Mouse (Mus musculus): ENCODE measurements around the gene Atp10a. TPM values are rescaled to one million over a fixed set of nuclear protein-coding genes. Genes with fewer than 3 reads are reported as not detected.

Atp10a gene
- polyA plus RNA-seq, 1 experiment from 2014 or later, result 1.2 TPM

GRCm38 (mm10) chr7:58758396-58758795, 102.4 kb downstream of the Atp10a start:
- Histone ChIP-seq H3K9ac (no peak overlapping the region), H3K4me1 (peaks cover 18% of the 10 kb centered on the region), H3K27me3 (replicated peaks) (no peaks in the 10 kb centered on the region), H3K27ac (replicated peaks) (no peak overlapping the region), H3K9me3 (no peaks in the 10 kb centered on the region), H3K36me3 (no peaks in the 10 kb centered on the region), H3K4me3 (no peak overlapping the region), H3K4me2 (no peak overlapping the region)
- no peak for ATAC-seq (ENCODE audit: extremely low read depth, insufficient number of reproducible peaks, low FRiP score, low TSS enrichment)
- WGBS, result 77% methylated on average over 3 of the region's 3 CpGs

DNA sequence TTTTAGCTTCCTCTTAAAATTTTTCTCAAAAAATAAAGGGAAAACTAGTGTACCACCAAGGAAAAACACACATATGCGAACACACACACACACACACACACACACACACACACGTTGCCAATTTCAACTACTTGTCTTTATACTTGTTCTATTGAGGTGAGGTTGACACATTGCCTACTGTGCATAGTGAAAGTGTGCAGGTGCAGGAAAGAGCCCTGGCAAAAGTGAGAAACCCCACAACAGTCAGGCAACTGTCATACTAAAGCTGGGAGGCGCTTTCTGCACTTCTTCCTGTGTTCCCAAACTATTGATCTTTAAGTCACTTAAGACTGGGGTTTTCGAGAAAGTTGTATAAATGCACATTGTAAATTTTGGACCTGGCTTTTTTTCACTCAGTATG, 103.3 kb downstream of the Atp10a start:
- WGBS, result 81% methylated on average over 4 of the region's 4 CpGs
- no peak overlapping the region for H3K4me3 ChIP-seq

GRCm38 (mm10) chr7:58767257-58767656, 111.3 kb downstream of the Atp10a start:
- Histone ChIP-seq H3K27ac (replicated peaks) (no peak overlapping the region), H3K4me2 (no peak overlapping the region), H3K4me3 (no peak overlapping the region), H3K9me3 (no peaks in the 10 kb centered on the region), H3K4me1 (peaks cover 17% of the 10 kb centered on the region), H3K9ac (no peak overlapping the region), H3K27me3 (replicated peaks) (no peaks in the 10 kb centered on the region), H3K36me3 (no peaks in the 10 kb centered on the region)
- no peak for ATAC-seq (ENCODE audit: extremely low read depth, insufficient number of reproducible peaks, low FRiP score, low TSS enrichment)
- 62% methylated on average over 6 of the region's 6 CpGs for WGBS

More for the DNA sequence above, 103.3 kb downstream of the Atp10a start:
- ATAC-seq (ENCODE audit: extremely low read depth, insufficient number of reproducible peaks, low FRiP score, low TSS enrichment), result no peak
- Histone ChIP-seq H3K27me3 (replicated peaks) (no peaks in the 10 kb centered on the region), H3K4me2 (no peak overlapping the region), H3K9ac (no peak overlapping the region), H3K4me1 (peaks cover 19% of the 10 kb centered on the region), H3K36me3 (no peaks in the 10 kb centered on the region), H3K9me3 (no peaks in the 10 kb centered on the region), H3K27ac (replicated peaks) (no peak overlapping the region)

- Histone ChIP-seq H3K9me3 (no peaks in the 10 kb centered on the region), H3K4me2 (no peak overlapping the region), H3K27ac (replicated peaks) (no peak overlapping the region), H3K9ac (no peak overlapping the region), H3K4me3 (no peak overlapping the region), H3K27me3 (replicated peaks) (no peaks in the 10 kb centered on the region), H3K36me3 (no peaks in the 10 kb centered on the region), H3K4me1 (peaks cover 17% of the 10 kb centered on the region)
- 74% methylated on average over 2 of the region's 2 CpGs for WGBS
- ATAC-seq (ENCODE audit: extremely low read depth, insufficient number of reproducible peaks, low FRiP score, low TSS enrichment), result no peak
These were observed 112.3 kb downstream of the Atp10a start for GRCm38 (mm10) chr7:58768253-58768652.

DNA sequence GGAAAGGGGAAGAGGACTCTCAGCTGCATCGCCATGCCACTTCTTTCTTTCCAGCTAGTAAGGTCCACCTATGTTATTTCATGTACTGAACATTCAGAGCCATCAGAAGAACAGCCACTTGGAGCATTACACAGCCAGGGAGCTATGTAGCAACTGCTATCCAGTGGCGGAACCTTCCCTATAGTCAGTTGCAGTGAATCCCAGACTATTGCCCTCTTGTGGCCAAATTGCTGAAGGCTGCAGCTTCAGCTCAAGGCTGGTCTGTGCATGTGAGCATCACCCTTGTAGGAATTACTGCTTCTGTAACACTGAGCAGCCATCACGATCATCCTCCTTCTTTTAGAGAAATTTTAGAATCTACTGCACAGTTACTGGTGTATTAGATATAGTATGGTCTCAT, 114.3 kb downstream of the Atp10a start:
- Histone ChIP-seq H3K36me3 (no peaks in the 10 kb centered on the region), H3K9me3 (no peaks in the 10 kb centered on the region), H3K27ac (replicated peaks) (no peak overlapping the region), H3K4me3 (no peak overlapping the region), H3K27me3 (replicated peaks) (no peaks in the 10 kb centered on the region), H3K4me1 (peaks cover 18% of the 10 kb centered on the region), H3K4me2 (no peak overlapping the region), H3K9ac (no peak overlapping the region)
- ATAC-seq (ENCODE audit: extremely low read depth, insufficient number of reproducible peaks, low FRiP score, low TSS enrichment), result no peak
- 73% methylated on average over 3 of the region's 3 CpGs for WGBS

DNA sequence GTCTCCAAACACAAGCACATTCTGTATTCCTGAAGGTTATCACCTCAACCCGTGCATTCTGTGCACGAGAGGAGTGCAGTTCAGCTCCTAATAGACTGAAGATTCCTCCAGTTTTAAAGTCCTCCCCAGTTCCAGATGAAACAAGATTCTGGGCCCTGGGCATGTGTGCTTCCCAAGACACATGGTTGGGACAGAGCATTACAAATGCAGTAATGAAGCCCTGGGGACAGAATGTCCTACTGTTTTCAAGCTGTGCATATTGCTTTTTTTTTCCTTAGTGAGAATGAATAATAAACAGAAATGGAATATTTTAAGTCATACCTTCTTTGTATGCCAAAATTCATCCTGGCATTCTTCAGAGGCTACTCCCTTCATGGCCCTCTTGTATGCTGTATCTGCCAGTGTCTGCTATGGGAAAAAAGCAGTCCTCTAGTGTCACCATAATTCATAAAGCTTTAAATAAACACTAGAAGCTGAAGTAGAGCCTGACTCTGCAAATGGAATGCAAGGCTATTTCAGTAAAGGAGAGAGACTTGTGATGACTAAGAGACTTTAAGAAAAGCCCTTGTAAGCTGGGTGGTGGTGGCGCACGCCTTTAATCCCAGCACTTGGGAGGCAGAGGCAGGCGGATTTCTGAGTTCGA, 116.2 kb downstream of the Atp10a start:
- no peak for ATAC-seq (ENCODE audit: extremely low read depth, insufficient number of reproducible peaks, low FRiP score, low TSS enrichment)
- peak overlapping the region; percentile 25; the same call in 1 of the 2 replicates for H3K27ac ChIP-seq (replicated peaks)

GRCm38 (mm10) chr7:58779146-58779545, 123.2 kb downstream of the Atp10a start:
- H3K9me3 ChIP-seq, result no peaks in the 10 kb centered on the region
- ATAC-seq (ENCODE audit: extremely low read depth, insufficient number of reproducible peaks, low FRiP score, low TSS enrichment), result no peak
- H3K27ac ChIP-seq (replicated peaks), result no peak overlapping the region
- H3K9ac ChIP-seq, result no peak overlapping the region
- peaks cover 6% of the 10 kb centered on the region; the same call in 1 of the 2 replicates for H3K4me1 ChIP-seq
- H3K27me3 ChIP-seq (replicated peaks), result no peaks in the 10 kb centered on the region
- H3K4me3 ChIP-seq, result no peak overlapping the region
- no peak overlapping the region for H3K4me2 ChIP-seq
- H3K36me3 ChIP-seq, result no peaks in the 10 kb centered on the region

More for the DNA sequence above, 116.2 kb downstream of the Atp10a start:
- Histone ChIP-seq H3K36me3 (no peaks in the 10 kb centered on the region), H3K4me3 (no peak overlapping the region), H3K4me2 (no peak overlapping the region), H3K4me1 (peaks cover 16% of the 10 kb centered on the region), H3K27me3 (replicated peaks) (no peaks in the 10 kb centered on the region), H3K9ac (no peak overlapping the region), H3K9me3 (no peaks in the 10 kb centered on the region)
- 76% methylated on average over 6 of the region's 6 CpGs for WGBS

- H3K9me3 ChIP-seq, result no peaks in the 10 kb centered on the region
- no peak for ATAC-seq (ENCODE audit: extremely low read depth, insufficient number of reproducible peaks, low FRiP score, low TSS enrichment)
- no peaks in the 10 kb centered on the region for H3K27me3 ChIP-seq (replicated peaks)
- H3K9ac ChIP-seq, result no peak overlapping the region
- 0 out of 2 replicates have a peak overlapping the region, but pooled peaks have one; percentile 15 for H3K27ac ChIP-seq (replicated peaks)
- peaks cover 38% of the 10 kb centered on the region for H3K4me1 ChIP-seq
- no peaks in the 10 kb centered on the region for H3K36me3 ChIP-seq
- WGBS, result 76% methylated on average over 4 of the region's 4 CpGs
- no peak overlapping the region for H3K4me3 ChIP-seq
- no peak overlapping the region for H3K4me2 ChIP-seq
These were observed 131.0 kb downstream of the Atp10a start for GRCm38 (mm10) chr7:58786986-58787385.

DNA sequence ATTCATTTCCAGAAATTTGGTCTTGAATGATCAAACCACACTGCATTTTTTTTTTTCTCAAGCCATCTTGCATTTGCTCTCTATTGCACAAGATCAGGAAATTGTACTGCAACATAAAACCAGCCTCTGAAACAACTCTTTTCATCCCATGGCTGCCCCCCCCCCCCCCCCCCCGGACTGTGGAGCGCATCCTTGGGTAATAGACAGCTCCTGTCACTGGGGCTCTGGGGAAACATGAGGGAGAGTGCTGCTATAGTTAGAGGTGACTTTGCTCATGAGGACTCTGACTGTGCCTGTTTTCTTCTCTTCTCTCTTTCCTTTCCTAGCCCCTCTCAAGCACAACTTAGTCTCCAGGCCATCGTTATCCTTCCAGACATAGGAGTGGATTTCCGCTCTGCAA, 131.6 kb downstream of the Atp10a start:
- Histone ChIP-seq H3K27ac (replicated peaks) (peak overlapping the region; percentile 90), H3K4me2 (peak overlapping the region; percentile 46; the same call in 1 of the 2 replicates), H3K27me3 (replicated peaks) (no peaks in the 10 kb centered on the region), H3K9me3 (no peaks in the 10 kb centered on the region), H3K4me3 (no peak overlapping the region), H3K9ac (no peak overlapping the region), H3K36me3 (no peaks in the 10 kb centered on the region), H3K4me1 (peaks cover 38% of the 10 kb centered on the region)
- 47% methylated on average over 4 of the region's 4 CpGs for WGBS
- no peak for ATAC-seq (ENCODE audit: extremely low read depth, insufficient number of reproducible peaks, low FRiP score, low TSS enrichment)

GRCm38 (mm10) chr7:58788424-58789261, 132.7 kb downstream of the Atp10a start:
- 22% methylated on average over 7 of the region's 7 CpGs for WGBS
- H3K4me1 ChIP-seq, result peaks cover 38% of the 10 kb centered on the region
- no peak overlapping the region for H3K4me3 ChIP-seq
- H3K9me3 ChIP-seq, result no peaks in the 10 kb centered on the region
- H3K27me3 ChIP-seq (replicated peaks), result no peaks in the 10 kb centered on the region
- ATAC-seq (ENCODE audit: extremely low read depth, insufficient number of reproducible peaks, low FRiP score, low TSS enrichment), result no peak
- peak overlapping the region; percentile 40; the same call in 1 of the 2 replicates for H3K9ac ChIP-seq
- peak overlapping the region; percentile 90 for H3K27ac ChIP-seq (replicated peaks)
- H3K36me3 ChIP-seq, result no peaks in the 10 kb centered on the region
- H3K4me2 ChIP-seq, result peak overlapping the region; percentile 46

- no peak for ATAC-seq (ENCODE audit: extremely low read depth, insufficient number of reproducible peaks, low FRiP score, low TSS enrichment)
- Histone ChIP-seq H3K4me2 (no peak overlapping the region), H3K4me1 (peaks cover 23% of the 10 kb centered on the region), H3K9ac (no peak overlapping the region), H3K36me3 (0 out of 2 replicates have a peak, but pooled peaks cover 4% of the 10 kb centered on the region), H3K9me3 (no peaks in the 10 kb centered on the region), H3K27ac (replicated peaks) (no peak overlapping the region), H3K27me3 (replicated peaks) (no peaks in the 10 kb centered on the region), H3K4me3 (no peak overlapping the region)
- 85% methylated on average over 6 of the region's 6 CpGs for WGBS
These were observed 141.3 kb downstream of the Atp10a start for GRCm38 (mm10) chr7:58797281-58797680.
